Mouse (Mus musculus) 3T3-L1 (cell line): ENCODE measurements around the gene Fgd5.
"Not testable (repeated sequence)": the region's sequence is repeated elsewhere in the genome, so short reads cannot be mapped to it uniquely, and the experiment has no call there.

ENCODE experiments used
- DNase-seq: peaks from one replicate; pipeline ENCODE4 v3.0.0-alpha.2; 2015; ENCODE audit warnings: low read depth, low spot score

Gene Fgd5

GRCm38 (mm10) chr6:91978371-91979300, at the start of gene Fgd5:
Gene Fgd5, plus strand, starts transcription at chr6:91978878.
- DNase-seq, result no peak

- no peak for DNase-seq
Observed at GRCm38 (mm10) chr6:91931231-91931630, 47.4 kb upstream of the Fgd5 start.

DNA sequence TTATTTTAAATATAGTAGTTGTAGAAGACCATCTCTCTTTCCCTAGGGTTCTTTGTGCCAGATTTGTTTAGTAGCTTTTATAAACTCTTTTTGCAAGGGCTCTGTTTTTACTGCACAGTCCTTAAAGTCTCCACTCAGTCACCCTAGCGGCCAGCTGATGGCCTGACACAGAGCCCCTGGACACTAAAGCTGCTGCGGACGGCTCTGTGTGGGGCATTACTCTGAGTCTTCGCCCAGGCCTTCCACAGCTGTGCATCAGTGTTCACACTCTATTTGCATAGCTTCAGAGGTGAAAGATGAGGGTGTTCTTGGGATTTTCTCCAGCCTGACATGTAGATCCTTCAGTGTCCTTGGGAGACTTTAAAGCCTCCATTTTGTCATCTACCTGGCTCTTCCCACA, 40.2 kb upstream of the Fgd5 start:
- no peak for DNase-seq

DNA sequence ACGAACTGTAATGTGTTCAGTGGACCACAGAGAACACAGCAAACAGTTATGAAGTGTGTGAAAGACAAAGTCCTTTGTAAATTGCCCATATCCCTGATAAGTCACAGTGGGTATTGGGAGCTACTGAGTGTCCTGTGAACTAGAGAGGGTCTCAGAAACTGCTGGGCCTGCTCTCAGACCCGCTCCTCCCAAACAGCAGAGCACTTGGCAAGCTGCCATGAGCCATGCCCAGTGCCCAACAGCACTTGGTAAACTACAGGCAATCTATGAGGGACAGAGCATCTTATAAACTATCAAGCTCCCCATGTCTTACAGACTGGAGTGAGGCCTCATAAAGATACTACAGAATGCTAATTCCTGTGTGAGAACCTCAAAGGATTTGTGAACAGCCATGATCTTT, 30.3 kb upstream of the Fgd5 start:
- no peak for DNase-seq

- DNase-seq, result not testable (repeated sequence)
Observed at GRCm38 (mm10) chr6:91958015-91958414, 20.7 kb upstream of the Fgd5 start.

- DNase-seq, result no peak
Observed at GRCm38 (mm10) chr6:91960028-91960811, 18.5 kb upstream of the Fgd5 start.

- no peak for DNase-seq
Observed at GRCm38 (mm10) chr6:91963429-91963828, 15.2 kb upstream of the Fgd5 start.

DNA sequence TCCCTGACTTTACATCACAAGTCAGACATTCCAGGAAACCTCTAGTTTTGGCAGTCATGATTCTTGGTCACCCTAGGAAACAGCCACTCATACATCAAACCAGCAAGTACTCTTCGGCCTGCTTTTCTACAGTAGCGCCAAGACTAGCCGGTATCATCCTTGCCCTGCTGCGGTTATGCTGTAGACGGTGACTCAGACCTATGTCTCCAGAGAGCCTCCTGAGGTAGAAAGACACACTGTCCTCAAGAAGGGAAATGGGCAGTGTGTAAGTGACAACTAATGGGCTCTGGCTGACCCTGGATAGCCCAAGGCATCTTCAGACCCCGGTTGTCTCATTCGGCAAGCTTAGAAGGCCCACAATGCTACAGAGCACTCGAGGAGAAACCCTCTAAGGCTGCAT, 13.6 kb upstream of the Fgd5 start:
- DNase-seq, result no peak

DNA sequence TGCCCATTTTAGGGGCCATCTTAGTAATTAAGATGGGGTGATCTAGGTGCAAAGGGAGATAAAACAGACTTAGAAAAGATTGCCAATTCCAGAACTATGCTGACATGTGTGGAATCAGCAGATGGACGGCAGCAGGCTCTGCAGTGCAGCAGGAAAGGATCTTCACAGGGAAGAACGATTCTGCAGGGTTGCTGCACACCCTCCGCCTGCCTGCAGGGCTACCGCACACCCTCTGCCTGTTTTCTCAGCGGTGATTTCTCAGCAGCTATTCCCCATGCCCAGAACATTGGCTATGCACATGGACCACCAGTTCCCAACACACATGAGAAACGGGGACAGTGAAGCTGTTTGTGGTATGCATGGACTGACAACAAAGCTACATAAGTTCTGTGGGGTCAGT, 12.7 kb upstream of the Fgd5 start:
- no peak for DNase-seq

- no peak for DNase-seq
Observed at GRCm38 (mm10) chr6:91972201-91972646, 6.5 kb upstream of the Fgd5 start.

DNA sequence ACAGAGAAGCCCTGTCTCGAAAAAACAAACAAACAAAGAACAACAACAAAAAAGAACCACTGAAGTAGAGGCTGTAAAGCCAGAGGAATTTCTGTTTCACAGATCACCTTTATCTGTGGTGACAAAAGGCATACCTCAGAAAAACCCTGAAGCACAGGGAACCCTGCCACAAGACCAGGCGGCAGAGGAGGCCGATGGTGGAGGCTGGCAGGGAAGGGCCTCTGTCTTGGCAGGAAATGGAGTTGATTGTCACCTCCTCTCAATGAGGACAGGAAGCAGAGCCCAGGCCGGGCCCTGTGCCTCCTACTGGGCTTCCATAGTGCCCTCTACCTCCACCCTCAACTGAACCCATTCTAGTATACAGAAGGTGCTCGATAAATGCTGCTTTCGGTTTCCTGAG, 4.7 kb upstream of the Fgd5 start:
- DNase-seq, result no peak

DNA sequence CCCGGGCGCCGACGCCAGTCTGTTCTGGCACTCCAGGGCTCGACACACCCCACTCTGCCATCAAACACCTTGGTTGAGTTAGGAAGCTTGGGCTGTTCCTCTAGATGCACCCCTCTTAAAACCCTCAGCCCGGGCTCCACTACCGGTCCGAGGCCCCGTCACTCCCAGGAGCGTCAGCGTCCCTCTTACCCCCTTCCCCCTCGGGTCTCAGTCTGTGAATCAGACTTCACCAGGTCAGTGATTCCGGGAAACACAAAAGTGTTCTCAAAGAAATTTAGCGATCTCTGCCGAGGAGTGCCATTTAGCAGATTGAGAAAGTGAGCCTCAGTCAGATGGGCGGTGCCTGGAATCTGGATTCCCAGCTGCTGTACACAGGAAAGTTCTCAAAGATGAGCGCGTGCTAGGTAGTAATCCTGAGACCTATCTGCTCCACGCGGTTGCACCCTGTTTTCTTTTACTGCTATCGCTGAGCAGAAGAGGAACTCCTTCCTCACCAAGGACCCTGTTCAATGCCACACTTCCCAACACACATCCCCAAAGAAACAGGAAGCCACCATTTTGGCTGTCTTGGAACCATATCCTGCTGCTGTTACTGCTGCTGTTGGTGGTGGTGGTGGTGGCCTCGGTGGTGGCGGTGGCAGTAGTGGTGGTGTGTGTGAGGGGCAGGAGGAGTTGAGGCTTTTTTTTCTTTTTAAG, 771 bp downstream of the Fgd5 start:
- no peak for DNase-seq

DNA sequence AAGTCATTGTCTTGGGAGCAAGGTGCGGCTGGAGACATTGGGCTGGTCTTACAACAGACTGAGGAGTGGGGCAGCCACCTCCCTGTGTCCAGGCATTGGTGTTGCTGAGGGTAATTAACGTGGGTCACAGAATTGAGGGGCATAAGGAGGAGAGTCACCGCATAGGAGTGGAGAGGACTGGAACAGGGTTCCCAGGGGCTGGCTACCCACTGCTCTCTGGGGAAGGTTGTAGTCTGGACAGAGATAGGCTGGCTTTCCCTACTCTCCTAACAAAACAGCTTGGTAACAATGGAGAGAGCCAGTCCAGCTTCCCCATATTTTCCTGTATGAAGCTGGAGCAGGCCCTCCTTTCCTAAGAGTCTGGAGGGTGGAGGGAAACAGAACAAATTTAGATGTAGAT, 1.3 kb downstream of the Fgd5 start:
- DNase-seq, result no peak

GRCm38 (mm10) chr6:91990101-91990500, 11.4 kb downstream of the Fgd5 start:
- no peak for DNase-seq

GRCm38 (mm10) chr6:91992823-91993222, 14.1 kb downstream of the Fgd5 start:
- no peak for DNase-seq

- no peak for DNase-seq
Observed at GRCm38 (mm10) chr6:91993795-91994505, 15.3 kb downstream of the Fgd5 start.

GRCm38 (mm10) chr6:91996072-91996471, 17.4 kb downstream of the Fgd5 start:
- no peak for DNase-seq

DNA sequence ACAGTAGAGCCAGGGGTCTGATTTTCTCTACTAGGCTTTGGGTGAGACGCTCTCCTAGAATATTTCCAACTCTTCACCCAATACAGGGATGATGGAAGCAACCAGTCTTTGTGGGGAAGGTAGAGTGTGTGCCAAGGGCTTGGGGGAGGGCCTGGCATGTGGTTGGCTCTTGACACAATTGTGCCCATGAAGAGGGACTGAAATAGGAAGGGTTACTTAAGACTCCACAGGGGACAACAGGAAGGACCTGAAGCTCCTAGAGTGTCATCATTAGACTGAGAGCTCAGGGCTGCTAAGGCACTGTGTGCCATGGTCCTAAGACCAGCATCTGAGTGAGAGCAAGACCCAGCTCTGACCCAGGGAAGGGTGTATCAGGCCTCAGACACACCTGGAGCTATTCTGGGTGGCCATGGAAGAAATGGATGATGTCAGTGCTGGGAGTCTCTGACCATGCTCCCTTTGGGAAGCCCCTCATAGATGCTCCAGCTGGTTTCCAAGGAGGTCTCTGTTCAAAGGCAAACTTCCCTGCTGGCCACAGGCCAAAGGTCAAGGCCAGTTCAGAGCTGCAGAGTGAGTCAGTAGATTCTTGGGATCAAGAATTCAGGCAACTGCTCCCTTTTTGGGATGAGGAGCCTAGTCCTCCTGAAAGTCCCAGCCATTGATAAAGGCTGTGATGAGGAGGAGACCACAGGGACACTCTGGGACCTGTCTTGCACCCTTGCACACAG, 24.0 kb downstream of the Fgd5 start:
- DNase-seq, result no peak

- no peak for DNase-seq
Observed at GRCm38 (mm10) chr6:92003646-92004045, 25.0 kb downstream of the Fgd5 start.

GRCm38 (mm10) chr6:92004137-92004805, 25.6 kb downstream of the Fgd5 start:
- no peak for DNase-seq
